Mouse (Mus musculus) cortical plate, adult 2 months (tissue): ENCODE data around the gene Grin2d. TPM values are rescaled to one million over a fixed set of nuclear protein-coding genes. Genes with fewer than 3 reads are reported as not detected.

Experiments
- H3K27ac ChIP-seq: fragments of 200-500 bp; 2 replicates; pipeline ENCODE4 v1.5.1; 2012; ENCODE audit warnings: low read length, control low read depth, inconsistent platforms; ENCODE audit not compliant: insufficient read depth
- H3K4me1 ChIP-seq: fragments of 200-500 bp; 2 replicates; pipeline ENCODE4 v1.6.1; 2011; ENCODE audit warnings: low read length; ENCODE audit not compliant: control insufficient read depth, insufficient read depth
- H3K4me3 ChIP-seq: fragments of 200-500 bp; 2 replicates; pipeline ENCODE4 v1.5.1; 2011; ENCODE audit warnings: mild to moderate bottlenecking, low read length, control low read depth; ENCODE audit not compliant: insufficient read depth
- CTCF ChIP-seq: fragments of 200-500 bp; IDR thresholded peaks from 2 replicates; pipeline ENCODE4 v1.5.1; 2011; ENCODE audit warnings: mild to moderate bottlenecking, control low read depth, low read length; ENCODE audit not compliant: insufficient read depth; ENCODE audit errors: extremely low read depth
- POLR2A ChIP-seq: fragments of 200-500 bp; IDR thresholded peaks from 2 replicates; pipeline ENCODE4 v1.6.1; 2011; ENCODE audit warnings: mild to moderate bottlenecking, low read length, control low read depth; ENCODE audit not compliant: insufficient read depth; ENCODE audit errors: extremely low read depth
- polyA plus RNA-seq: library from polyadenylated mRNA; depleted of rRNA; stranded (reverse); fragments of >200 nt; gene quantifications from 2 replicates; pipeline ENCODE4 v1.2.3, GENCODE M21; 2012

Gene Grin2d
- polyA plus RNA-seq, 1 experiment, result 9.0 TPM

GRCm38 (mm10) chr7:45812921-45813320, 65.3 kb downstream of the Grin2d start:
- Histone ChIP-seq H3K4me1 (no peaks in the 10 kb centered on the region; the same call in 1 of the 2 replicates), H3K4me3 (peak overlapping the region; percentile 94)

GRCm38 (mm10) chr7:45809276-45810075, 68.7 kb downstream of the Grin2d start:
- no peak overlapping the region for H3K4me3 ChIP-seq
- H3K27ac ChIP-seq, result no peak overlapping the region
- no peaks in the 10 kb centered on the region; the same call in 1 of the 2 replicates for H3K4me1 ChIP-seq
- TF ChIP-seq CTCF, result no peak
- TF ChIP-seq POLR2A, result no peak

More at GRCm38 (mm10) chr7:45812921-45813320, 65.3 kb downstream of the Grin2d start:
- no peak overlapping the region for H3K27ac ChIP-seq
- TF ChIP-seq POLR2A (no peak), CTCF (no peak)

DNA sequence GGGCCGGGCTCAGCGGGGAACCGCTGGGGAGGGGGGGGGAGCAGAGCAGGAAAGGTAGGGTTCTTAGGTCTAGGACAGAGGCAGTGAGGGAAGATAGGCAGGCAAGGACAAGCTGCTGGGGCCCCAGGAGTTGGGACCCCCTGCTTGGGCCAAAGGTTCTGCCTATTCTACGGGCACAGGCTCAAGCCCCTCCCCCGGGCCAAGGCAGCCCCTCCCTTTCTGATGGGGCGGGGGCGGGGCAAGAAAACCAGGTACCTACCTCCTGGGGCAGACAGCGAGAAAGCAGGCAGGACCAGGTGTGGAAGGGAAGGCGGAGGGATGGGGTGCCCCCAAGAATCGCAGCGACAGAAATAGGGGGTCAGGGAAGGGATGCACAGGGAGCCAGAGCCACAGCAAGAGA, 69.7 kb downstream of the Grin2d start:
- Histone ChIP-seq H3K4me3 (no peak overlapping the region), H3K27ac (no peak overlapping the region), H3K4me1 (no peaks in the 10 kb centered on the region; the same call in 1 of the 2 replicates)
- TF ChIP-seq POLR2A (no peak), CTCF (no peak)

- TF ChIP-seq POLR2A (no peak), CTCF (no peak)
- Histone ChIP-seq H3K4me3 (no peak overlapping the region), H3K27ac (no peak overlapping the region), H3K4me1 (no peaks in the 10 kb centered on the region)
These were observed 72.2 kb downstream of the Grin2d start for GRCm38 (mm10) chr7:45805941-45806340.

DNA sequence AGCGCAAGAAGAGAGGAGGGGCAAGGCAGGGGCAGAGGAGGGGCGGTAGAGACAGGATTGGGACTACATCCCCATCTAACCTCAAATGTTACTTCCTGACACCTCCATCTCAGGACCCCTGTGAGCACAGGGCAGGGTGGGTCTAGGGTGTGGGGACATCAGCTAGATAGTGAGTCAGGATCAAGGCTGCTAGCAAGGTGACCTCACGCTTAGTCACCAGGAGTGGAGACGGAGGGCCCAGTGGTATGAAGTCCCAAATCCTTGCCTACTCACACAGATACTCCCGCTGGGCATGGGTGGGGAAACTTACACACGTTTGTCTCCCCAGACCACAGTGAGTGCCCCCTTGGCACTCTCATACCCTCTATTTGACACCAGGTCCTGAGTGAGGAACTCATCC, 75.6 kb downstream of the Grin2d start:
- no peak overlapping the region for H3K27ac ChIP-seq
- no peak for TF ChIP-seq CTCF
- TF ChIP-seq POLR2A, result no peak
- H3K4me1 ChIP-seq, result 0 out of 2 replicates have a peak, but pooled peaks cover 2% of the 10 kb centered on the region

DNA sequence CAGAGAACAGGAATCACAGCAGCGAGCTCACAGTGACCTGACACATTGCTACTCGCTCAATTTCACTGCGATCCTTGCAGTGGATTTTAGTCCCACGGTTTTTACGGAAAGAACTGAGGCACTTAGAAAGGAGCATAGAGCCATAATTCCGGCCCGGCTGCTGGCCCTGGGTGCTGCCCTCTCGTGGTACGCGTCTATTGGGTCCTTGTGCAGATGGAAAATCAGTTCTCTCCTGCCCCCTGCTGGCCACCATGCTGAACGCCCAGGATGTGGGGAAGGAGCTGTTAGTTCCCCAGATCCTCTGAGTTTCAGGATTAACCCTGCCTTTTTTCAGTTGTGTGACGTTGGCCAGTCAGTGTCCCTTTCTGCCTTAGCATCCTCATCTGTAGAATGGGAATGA, 76.8 kb downstream of the Grin2d start:
- TF ChIP-seq POLR2A, result no peak
- peak; percentile 99 for TF ChIP-seq CTCF
- H3K4me3 ChIP-seq, result no peak overlapping the region
- H3K4me1 ChIP-seq, result peaks cover 2% of the 10 kb centered on the region; the same call in 1 of the 2 replicates
- H3K27ac ChIP-seq, result no peak overlapping the region

More for the DNA sequence above, 75.6 kb downstream of the Grin2d start:
- H3K4me3 ChIP-seq, result no peak overlapping the region

DNA sequence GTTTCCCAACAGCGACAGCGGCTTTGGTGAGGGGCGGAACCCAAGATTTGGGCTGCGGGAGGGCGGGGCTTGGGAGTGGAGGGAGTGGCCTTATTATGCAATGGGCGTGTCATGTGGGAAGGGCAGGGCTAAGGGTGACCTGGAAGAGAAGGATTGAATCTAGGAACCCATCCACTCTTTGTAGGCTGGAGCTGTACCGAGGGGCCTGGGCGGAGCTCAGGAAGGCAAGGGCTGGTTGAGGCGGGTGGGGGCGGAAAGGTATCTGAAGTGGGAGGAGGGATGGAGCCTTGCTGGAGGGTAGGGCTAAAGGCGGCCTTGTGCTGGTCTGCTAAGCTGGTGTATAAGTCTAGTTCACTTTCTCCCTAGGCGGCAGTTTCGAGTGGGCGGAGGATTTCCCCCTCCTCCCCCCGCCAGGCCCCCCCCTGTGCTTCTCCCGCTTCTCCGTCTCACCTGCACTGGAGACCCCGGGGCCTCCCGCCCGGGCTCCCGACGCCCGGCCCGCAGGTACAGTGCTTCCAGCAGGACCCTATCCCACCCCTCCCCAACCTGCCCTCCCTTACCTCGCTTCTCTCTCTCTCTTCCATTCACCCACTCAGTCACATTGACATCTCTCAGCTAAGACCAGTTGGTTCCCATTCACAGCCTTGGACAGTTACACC, 77.5 kb downstream of the Grin2d start:
- H3K27ac ChIP-seq, result no peak overlapping the region
- H3K4me3 ChIP-seq, result no peak overlapping the region
- no peak for TF ChIP-seq POLR2A
- TF ChIP-seq CTCF, result no peak
- peaks cover 2% of the 10 kb centered on the region; the same call in 1 of the 2 replicates for H3K4me1 ChIP-seq

- peaks cover 2% of the 10 kb centered on the region; the same call in 1 of the 2 replicates for H3K4me1 ChIP-seq
- H3K4me3 ChIP-seq, result no peak overlapping the region
- TF ChIP-seq POLR2A (no peak), CTCF (no peak)
- H3K27ac ChIP-seq, result no peak overlapping the region
These were observed 78.2 kb downstream of the Grin2d start for GRCm38 (mm10) chr7:45800001-45800400.

- H3K27ac ChIP-seq, result no peak overlapping the region
- TF ChIP-seq POLR2A (no peak), CTCF (no peak)
- H3K4me3 ChIP-seq, result no peak overlapping the region
- H3K4me1 ChIP-seq, result peaks cover 2% of the 10 kb centered on the region; the same call in 1 of the 2 replicates
These were observed 79.2 kb downstream of the Grin2d start for GRCm38 (mm10) chr7:45798931-45799330.

GRCm38 (mm10) chr7:45798511-45798836, 79.7 kb downstream of the Grin2d start:
- Histone ChIP-seq H3K4me3 (0 out of 2 replicates have a peak overlapping the region, but pooled peaks have one; percentile 6), H3K4me1 (peaks cover 2% of the 10 kb centered on the region; the same call in 1 of the 2 replicates), H3K27ac (no peak overlapping the region)
- TF ChIP-seq CTCF (no peak), POLR2A (no peak)
